Mouse (Mus musculus): ENCODE measurements around the gene Socs1. TPM values are rescaled to one million over a fixed set of nuclear protein-coding genes. Genes with fewer than 3 reads are reported as not detected.

Gene Socs1
- polyA plus RNA-seq, 1 experiment from 2014 or later = 7.4 TPM

GRCm38 (mm10) chr16:10824536-10824935 lies 39.2 kb upstream of the Socs1 start:
- no peak overlapping the region for H3K4me2 ChIP-seq (ENCODE audit: low read length)
- no peak for DNase-seq (ENCODE audit: low spot score)
- no peaks in the 10 kb centered on the region for H3K36me3 ChIP-seq (ENCODE audit: insufficient read depth, low read length)
- TF ChIP-seq CTCF (IDR thresholded peaks at IDR 0.05; ENCODE audit: low read depth) = no peak
- ATAC-seq (replicated peaks; ENCODE audit: low FRiP score, low read depth) = no peak; the same call in 1 of the 2 replicates
- H3K4me1 ChIP-seq (replicated peaks; ENCODE audit: insufficient read depth, low read length) = no peaks in the 10 kb centered on the region
- no peaks in the 10 kb centered on the region for H3K27me3 ChIP-seq (ENCODE audit: insufficient read depth, low read length)
- no peak overlapping the region for H3K27ac ChIP-seq
- no peak overlapping the region for H3K4me3 ChIP-seq (replicated peaks; ENCODE audit: low read depth, low read length)
- no peak overlapping the region for H3K9ac ChIP-seq (ENCODE audit: low read depth, low read length)
- 87% methylated on average over 1 of the region's 1 CpGs for WGBS
- H3K9me3 ChIP-seq (replicated peaks; ENCODE audit: low read length) = no peaks in the 10 kb centered on the region

GRCm38 (mm10) chr16:10821387-10821786 lies 36.1 kb upstream of the Socs1 start:
- TF ChIP-seq CTCF (IDR thresholded peaks at IDR 0.05; ENCODE audit: low read depth) = no peak
- Histone ChIP-seq H3K4me1 (replicated peaks; ENCODE audit: insufficient read depth, low read length) (no peaks in the 10 kb centered on the region), H3K4me2 (ENCODE audit: low read length) (no peak overlapping the region), H3K4me3 (replicated peaks; ENCODE audit: low read depth, low read length) (no peak overlapping the region), H3K27ac (no peak overlapping the region), H3K9ac (ENCODE audit: low read depth, low read length) (no peak overlapping the region), H3K36me3 (ENCODE audit: insufficient read depth, low read length) (no peaks in the 10 kb centered on the region), H3K9me3 (replicated peaks; ENCODE audit: low read length) (no peaks in the 10 kb centered on the region), H3K27me3 (ENCODE audit: insufficient read depth, low read length) (no peaks in the 10 kb centered on the region)
- peak; percentile 65 for DNase-seq (ENCODE audit: low spot score)
- 31% methylated on average over 4 of the region's 4 CpGs for WGBS
- ATAC-seq (replicated peaks; ENCODE audit: low FRiP score, low read depth) = no peak; the same call in 1 of the 2 replicates

GRCm38 (mm10) chr16:10819966-10820365 lies 34.6 kb upstream of the Socs1 start:
- Histone ChIP-seq H3K9me3 (replicated peaks; ENCODE audit: low read length) (no peaks in the 10 kb centered on the region), H3K36me3 (ENCODE audit: insufficient read depth, low read length) (no peaks in the 10 kb centered on the region), H3K9ac (ENCODE audit: low read depth, low read length) (no peak overlapping the region), H3K27ac (no peak overlapping the region), H3K4me3 (replicated peaks; ENCODE audit: low read depth, low read length) (no peak overlapping the region), H3K4me1 (replicated peaks; ENCODE audit: insufficient read depth, low read length) (no peaks in the 10 kb centered on the region), H3K27me3 (ENCODE audit: insufficient read depth, low read length) (no peaks in the 10 kb centered on the region), H3K4me2 (ENCODE audit: low read length) (no peak overlapping the region)
- no peak for TF ChIP-seq CTCF (IDR thresholded peaks at IDR 0.05; ENCODE audit: low read depth)
- ATAC-seq (replicated peaks; ENCODE audit: low FRiP score, low read depth) = no peak
- DNase-seq (ENCODE audit: low spot score) = no peak
- WGBS = 70% methylated on average over 3 of the region's 3 CpGs

GRCm38 (mm10) chr16:10818579-10819135 lies 33.3 kb upstream of the Socs1 start:
- Histone ChIP-seq H3K4me3 (replicated peaks; ENCODE audit: low read depth, low read length) (no peak overlapping the region), H3K4me1 (replicated peaks; ENCODE audit: insufficient read depth, low read length) (no peaks in the 10 kb centered on the region), H3K27me3 (ENCODE audit: insufficient read depth, low read length) (no peaks in the 10 kb centered on the region), H3K9me3 (replicated peaks; ENCODE audit: low read length) (no peaks in the 10 kb centered on the region), H3K4me2 (ENCODE audit: low read length) (no peak overlapping the region), H3K27ac (no peak overlapping the region), H3K9ac (ENCODE audit: low read depth, low read length) (no peak overlapping the region), H3K36me3 (ENCODE audit: insufficient read depth, low read length) (no peaks in the 10 kb centered on the region)
- WGBS = 82% methylated on average over 4 of the region's 4 CpGs
- no peak for TF ChIP-seq CTCF (IDR thresholded peaks at IDR 0.05; ENCODE audit: low read depth)
- DNase-seq (ENCODE audit: low spot score) (no peak), ATAC-seq (replicated peaks; ENCODE audit: low FRiP score, low read depth) (no peak)

- no peak for ATAC-seq (replicated peaks; ENCODE audit: low FRiP score, low read depth)
- WGBS = 56% methylated on average over 4 of the region's 4 CpGs
- Histone ChIP-seq H3K4me2 (ENCODE audit: low read length) (no peak overlapping the region), H3K9me3 (replicated peaks; ENCODE audit: low read length) (no peaks in the 10 kb centered on the region), H3K27me3 (ENCODE audit: insufficient read depth, low read length) (no peaks in the 10 kb centered on the region), H3K4me3 (replicated peaks; ENCODE audit: low read depth, low read length) (no peak overlapping the region), H3K4me1 (replicated peaks; ENCODE audit: insufficient read depth, low read length) (no peaks in the 10 kb centered on the region), H3K36me3 (ENCODE audit: insufficient read depth, low read length) (no peaks in the 10 kb centered on the region), H3K27ac (no peak overlapping the region), H3K9ac (ENCODE audit: low read depth, low read length) (no peak overlapping the region)
- DNase-seq (ENCODE audit: low spot score) = no peak
- TF ChIP-seq CTCF (IDR thresholded peaks at IDR 0.05; ENCODE audit: low read depth) = no peak
These were observed 29.5 kb upstream of the Socs1 start for GRCm38 (mm10) chr16:10814864-10815263.

- ATAC-seq (replicated peaks; ENCODE audit: low FRiP score, low read depth) = no peak
- 84% methylated on average over 4 of the region's 4 CpGs for WGBS
- H3K9ac ChIP-seq (ENCODE audit: low read depth, low read length) = no peak overlapping the region
These were observed 28.4 kb upstream of the Socs1 start for GRCm38 (mm10) chr16:10813726-10814125.

GRCm38 (mm10) chr16:10812865-10813371 lies 27.6 kb upstream of the Socs1 start, which contains the start of gene Gm11172:
Gene Gm11172, plus strand, starts transcription at chr16:10812915.
- Histone ChIP-seq H3K27ac (no peak within 1 kb of the TSS), H3K36me3 (ENCODE audit: insufficient read depth, low read length) (no peaks in the 10 kb centered on the region), H3K9ac (ENCODE audit: low read depth, low read length) (no peak within 1 kb of the TSS), H3K27me3 (ENCODE audit: insufficient read depth, low read length) (no peaks in the 10 kb centered on the region), H3K4me1 (replicated peaks; ENCODE audit: insufficient read depth, low read length) (no peaks in the 10 kb centered on the region), H3K4me2 (ENCODE audit: low read length) (no peak within 1 kb of the TSS), H3K4me3 (replicated peaks; ENCODE audit: low read depth, low read length) (no peak within 1 kb of the TSS), H3K9me3 (replicated peaks; ENCODE audit: low read length) (no peaks in the 10 kb centered on the region)
- DNase-seq (ENCODE audit: low spot score) = no peak
- WGBS = 81% methylated on average over 2 of the region's 2 CpGs
- no peak for TF ChIP-seq CTCF (IDR thresholded peaks at IDR 0.05; ENCODE audit: low read depth)
- ATAC-seq (replicated peaks; ENCODE audit: low FRiP score, low read depth) = no peak

More at GRCm38 (mm10) chr16:10813726-10814125, 28.4 kb upstream of the Socs1 start:
- no peak overlapping the region for H3K4me3 ChIP-seq (replicated peaks; ENCODE audit: low read depth, low read length)
- H3K4me2 ChIP-seq (ENCODE audit: low read length) = no peak overlapping the region
- no peak overlapping the region for H3K27ac ChIP-seq
- no peaks in the 10 kb centered on the region for H3K36me3 ChIP-seq (ENCODE audit: insufficient read depth, low read length)
- H3K9me3 ChIP-seq (replicated peaks; ENCODE audit: low read length) = no peaks in the 10 kb centered on the region
- no peak for TF ChIP-seq CTCF (IDR thresholded peaks at IDR 0.05; ENCODE audit: low read depth)
- no peaks in the 10 kb centered on the region for H3K4me1 ChIP-seq (replicated peaks; ENCODE audit: insufficient read depth, low read length)
- no peak for DNase-seq (ENCODE audit: low spot score)
- H3K27me3 ChIP-seq (ENCODE audit: insufficient read depth, low read length) = no peaks in the 10 kb centered on the region

All from kidney, postnatal 0 days (tissue).